Mouse (Mus musculus) midbrain, postnatal 0 days (tissue): ENCODE results near the gene Ggct. TPM values are rescaled to one million over a fixed set of nuclear protein-coding genes. Genes with fewer than 3 reads are reported as not detected.

Experiments
- ATAC-seq: fragments of 200-750 bp; cut with Nextera tagmentation; 2 replicates; pipeline ENCODE4 v1.8.0; 2017; ENCODE audit warnings: moderate number of reproducible peaks, mild to moderate bottlenecking, moderate TSS enrichment, moderate library complexity; ENCODE audit not compliant: low FRiP score
- DNase-seq: peaks from one replicate; pipeline ENCODE4 v3.0.0-alpha.2; 2015; ENCODE audit warnings: low spot score
- H3K27ac ChIP-seq: fragments of 300-500 bp; sonication (generic); 2 replicates; pipeline ENCODE4 v1.5.1; 2014; ENCODE audit warnings: low read depth, mild to moderate bottlenecking, low read length, mixed read lengths
- H3K27me3 ChIP-seq: fragments of 300-500 bp; sonication (generic); 2 replicates; pipeline ENCODE4 v1.6.1; 2014; ENCODE audit warnings: low read length, control low read depth, mixed read lengths; ENCODE audit not compliant: insufficient read depth
- H3K36me3 ChIP-seq: fragments of 300-500 bp; sonication (generic); 2 replicates; pipeline ENCODE4 v1.6.1; 2014; ENCODE audit warnings: low read length, control low read depth, mixed read lengths; ENCODE audit not compliant: insufficient read depth
- H3K4me1 ChIP-seq: fragments of 300-500 bp; sonication (generic); 2 replicates; pipeline ENCODE4 v1.6.1; 2014; ENCODE audit warnings: mild to moderate bottlenecking, control low read depth, antibody characterized with exemption, low read length, mixed read lengths; ENCODE audit not compliant: insufficient read depth
- H3K4me2 ChIP-seq: fragments of 300-500 bp; sonication (generic); 2 replicates; pipeline ENCODE4 v1.6.1; 2014; ENCODE audit warnings: low read depth, mild to moderate bottlenecking, low read length, mixed read lengths; ENCODE audit not compliant: poor library complexity, severe bottlenecking
- H3K4me3 ChIP-seq: fragments of 300-500 bp; sonication (generic); 2 replicates; pipeline ENCODE4 v1.5.1; 2014; ENCODE audit warnings: low read depth, mild to moderate bottlenecking, low read length, moderate library complexity
- H3K9ac ChIP-seq: fragments of 300-500 bp; sonication (generic); replicated peaks from 2 replicates; pipeline ENCODE4 v1.6.1; 2014; ENCODE audit warnings: mild to moderate bottlenecking, low read length, moderate library complexity, mixed read lengths; ENCODE audit not compliant: poor library complexity, severe bottlenecking
- H3K9me3 ChIP-seq: fragments of 300-500 bp; sonication (generic); 2 replicates; pipeline ENCODE4 v1.6.1; 2016; ENCODE audit warnings: low read length, control low read depth
- CTCF ChIP-seq: IDR thresholded peaks from 2 replicates; pipeline ENCODE4 v1.5.1; 2016; ENCODE audit warnings: antibody characterized with exemption, mild to moderate bottlenecking
- WGBS: fragments of 180-500 bp; shearing (Covaris S2); extraction: QIAGEN DNeasy Blood & Tissue Kit; methylation state at CpG from one replicate; pipeline ENCODE4 v1.1.7; 2014; 5-methylcytosine and 5-hydroxymethylcytosine counted together
- polyA plus RNA-seq: library from polyadenylated mRNA; unstranded; fragments of >200 nt; fragmentation: Nextera tagmentation; extraction: Ambion mirVana; gene quantifications from 2 replicates; pipeline ENCODE4 v1.2.1, GENCODE M21; 2015
- total RNA-seq: library from RNA; depleted of rRNA; stranded (reverse); fragments of >200 nt; gene quantifications from 2 replicates; pipeline ENCODE4 v1.2.3, GENCODE M21; 2014; rRNA removed

Ggct gene
- total and polyA plus RNA-seq, 2 experiments from 2014 or later, result 1.8 to 15.8 TPM

DNA sequence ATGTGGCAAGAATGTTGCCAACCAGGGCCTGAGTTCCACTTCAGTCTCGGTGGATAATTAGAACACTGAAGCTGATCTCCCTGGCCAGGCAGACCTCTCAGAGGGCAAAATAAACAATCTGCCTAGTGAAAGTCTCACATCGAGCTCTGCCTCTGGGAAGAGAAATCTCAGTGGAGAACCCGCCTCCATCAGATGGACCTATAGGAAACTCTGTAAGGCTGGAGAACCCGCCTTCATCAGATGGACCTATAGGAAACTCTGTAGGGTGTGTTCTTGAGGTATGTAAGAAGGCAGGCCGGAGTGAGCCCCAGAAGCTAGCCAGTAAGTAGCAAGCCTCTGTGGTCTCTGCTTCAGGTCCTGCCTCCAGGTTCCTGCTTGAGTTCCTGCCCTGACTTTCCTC is 57.8 kb downstream of the Ggct start:
- Histone ChIP-seq H3K4me3 (no peak overlapping the region), H3K27me3 (no peaks in the 10 kb centered on the region), H3K9me3 (no peaks in the 10 kb centered on the region), H3K27ac (no peak overlapping the region), H3K9ac (no peak overlapping the region), H3K36me3 (no peaks in the 10 kb centered on the region), H3K4me2 (no peak overlapping the region), H3K4me1 (no peaks in the 10 kb centered on the region)
- TF ChIP-seq CTCF, result no peak
- 88% methylated on average over 5 of the region's 5 CpGs for WGBS
- ATAC-seq (no peak), DNase-seq (no peak)

GRCm38 (mm10) chr6:54934313-54934712 is 58.4 kb downstream of the Ggct start:
- Histone ChIP-seq H3K4me2 (no peak overlapping the region), H3K4me1 (no peaks in the 10 kb centered on the region), H3K27me3 (no peaks in the 10 kb centered on the region), H3K9me3 (no peaks in the 10 kb centered on the region), H3K27ac (no peak overlapping the region), H3K9ac (no peak overlapping the region), H3K4me3 (no peak overlapping the region), H3K36me3 (no peaks in the 10 kb centered on the region)
- no peak for TF ChIP-seq CTCF
- DNase-seq (no peak), ATAC-seq (no peak)
- 98% methylated on average over 8 of the region's 8 CpGs for WGBS

- Histone ChIP-seq H3K27ac (no peak overlapping the region), H3K4me3 (no peak overlapping the region), H3K9me3 (no peaks in the 10 kb centered on the region), H3K36me3 (no peaks in the 10 kb centered on the region), H3K4me2 (no peak overlapping the region), H3K27me3 (no peaks in the 10 kb centered on the region), H3K4me1 (no peaks in the 10 kb centered on the region), H3K9ac (no peak overlapping the region)
- ATAC-seq (no peak), DNase-seq (no peak)
- no peak for TF ChIP-seq CTCF
- WGBS, result 82% methylated on average over 3 of the region's 3 CpGs
These were observed 58.9 kb downstream of the Ggct start for GRCm38 (mm10) chr6:54933866-54934265.

DNA sequence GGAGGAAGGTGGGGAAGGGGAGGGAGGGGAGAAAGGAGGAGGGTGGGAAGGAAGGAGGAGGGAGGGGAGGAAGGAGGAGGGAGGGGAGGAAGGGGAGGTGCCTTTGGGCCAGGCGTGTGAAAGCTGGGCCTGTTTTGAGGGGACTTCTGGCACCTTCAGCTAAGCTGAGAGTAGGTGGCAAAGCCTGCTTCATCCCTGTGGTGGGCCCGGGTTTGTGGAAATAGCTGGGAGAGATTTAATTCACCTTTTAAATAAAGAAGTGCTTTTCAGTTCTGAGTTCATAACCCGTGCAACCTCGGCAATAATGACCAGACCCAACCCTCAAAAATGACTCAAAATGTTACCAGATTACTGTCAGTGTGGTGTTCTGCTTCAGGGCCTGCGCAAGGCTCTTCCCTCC is 59.5 kb downstream of the Ggct start:
- Histone ChIP-seq H3K27me3 (no peaks in the 10 kb centered on the region), H3K4me3 (no peak overlapping the region), H3K4me2 (no peak overlapping the region), H3K4me1 (no peaks in the 10 kb centered on the region), H3K36me3 (no peaks in the 10 kb centered on the region), H3K9ac (no peak overlapping the region), H3K27ac (no peak overlapping the region), H3K9me3 (no peaks in the 10 kb centered on the region)
- WGBS, result 86% methylated on average over 5 of the region's 5 CpGs
- DNase-seq (no peak), ATAC-seq (no peak)
- no peak for TF ChIP-seq CTCF

Other genes starting within 250 kb of the Ggct start
- 32.8 and 49.4 TPM in 2 replicates for gene Znrf2, start 176.0 kb downstream of the Ggct start, total RNA-seq
- 5.7 and 6.5 TPM in 2 replicates for gene Znrf2, start 176.0 kb downstream of the Ggct start, polyA plus RNA-seq
- gene Nod1, start 20.3 kb downstream of the Ggct start, total RNA-seq, result 3.3 and 8.3 TPM in 2 replicates
- 1.5 and 1.7 TPM in 2 replicates for gene Nod1, start 20.3 kb downstream of the Ggct start, polyA plus RNA-seq
- 136 and 160 TPM in 2 replicates for gene Gars, start 45.1 kb upstream of the Ggct start, total RNA-seq
- gene Gars, start 45.1 kb upstream of the Ggct start, polyA plus RNA-seq, result 202 and 203 TPM in 2 replicates
- gene Crhr2, start 140.1 kb upstream of the Ggct start, total RNA-seq, result 1.8 and 3.0 TPM in 2 replicates
- gene Crhr2, start 140.1 kb upstream of the Ggct start, polyA plus RNA-seq, result 2.0 TPM in 2 replicates
- gene Inmt, start 182.1 kb upstream of the Ggct start, total RNA-seq, result not detected in 2 replicates
- gene Inmt, start 182.1 kb upstream of the Ggct start, polyA plus RNA-seq, result not detected in 2 replicates
- 8.8 and 10.9 TPM in 2 replicates for gene Mindy4, start 210.4 kb upstream of the Ggct start, total RNA-seq
- gene Mindy4, start 210.4 kb upstream of the Ggct start, polyA plus RNA-seq, result 9.6 and 10.0 TPM in 2 replicates